Mouse (Mus musculus): Measurements from ENCODE around the gene Mlx. TPM values are rescaled to one million over a fixed set of nuclear protein-coding genes. Genes with fewer than 3 reads are reported as not detected.

Mlx gene
- total and polyA plus RNA-seq, 3 experiments = 45.2 to 116 (median 51.5) TPM

GRCm38 (mm10) chr11:101084246-101084645 lies 2.8 kb upstream of the Mlx start:
- Histone ChIP-seq H3K9ac (ENCODE audit: insufficient read depth, low read depth) (no peak overlapping the region), H3K9me3 (replicated peaks; ENCODE audit: low read length) (no peaks in the 10 kb centered on the region), H3K27me3 (replicated peaks) (peaks cover 3% of the 10 kb centered on the region), H3K27ac (ENCODE audit: insufficient read depth, low read depth) (no peak overlapping the region), H3K4me1 (ENCODE audit: control insufficient read depth in 1 of 2, insufficient read depth in 2 of 2) (peaks cover 26 to 61% of the 10 kb centered on the region in 2 experiments), H3K4me2 (ENCODE audit: insufficient read depth, low read depth, poor library complexity, severe bottlenecking) (no peak overlapping the region), H3K36me3 (replicated peaks in 1 of 2; ENCODE audit: control insufficient read depth in 1 of 2, insufficient read depth in 1 of 2, low read length in 1 of 2) (peaks cover 20 to 42% of the 10 kb centered on the region in 2 experiments), H3K79me2 (replicated peaks; ENCODE audit: control insufficient read depth, extremely low read depth, insufficient read depth, poor library complexity, severe bottlenecking) (peaks cover 22% of the 10 kb centered on the region; the same call in 1 of the 2 replicates), H3K4me3 (replicated peaks in 1 of 3; ENCODE audit: low read depth in 2 of 3, low read length in 2 of 3, poor library complexity in 1 of 3) (no peak overlapping the region)
- dilution Hi-C loops (cut with MboI; ENCODE audit: extremely low pct_ligation_motif_present, extremely low pct_unique_long_range_greater_than_20kb, low sequenced_read_pairs) = no loop called here
- in situ Hi-C loops (cut with MboI; ENCODE audit: low pct_ligation_motif_present, low pct_unique_long_range_greater_than_20kb, low sequenced_read_pairs) = loop anchor here (5.0 to 10.0 kb wide), 2 partner anchors 98 to 221 kb away; partner anchors contain the start of gene Becn1
- no peak for DNase-seq (ENCODE audit: extremely low read depth)
- no peak for TF ChIP-seq ZC3H11A (IDR thresholded peaks at IDR 0.05; ENCODE audit: low read depth, low read length)
- TF ChIP-seq JUND (conservative IDR thresholded peaks at IDR 0.05; ENCODE audit: low read depth, low read length) = no peak

GRCm38 (mm10) chr11:101084811-101085210 lies 2.3 kb upstream of the Mlx start:
- H3K4me1 ChIP-seq (ENCODE audit: control insufficient read depth in 1 of 2, insufficient read depth in 2 of 2) = peaks cover 26 to 63% of the 10 kb centered on the region in 2 experiments
- no peak overlapping the region for H3K9ac ChIP-seq (ENCODE audit: insufficient read depth, low read depth)
- dilution Hi-C loops (cut with MboI; ENCODE audit: extremely low pct_ligation_motif_present, extremely low pct_unique_long_range_greater_than_20kb, low sequenced_read_pairs) (no loop called here), in situ Hi-C loops (cut with MboI; ENCODE audit: low pct_ligation_motif_present, low pct_unique_long_range_greater_than_20kb, low sequenced_read_pairs) (loop anchor here (5.0 to 10.0 kb wide), 2 partner anchors 97 to 220 kb away; partner anchors contain the start of gene Becn1)
- no peak overlapping the region for H3K4me3 ChIP-seq (replicated peaks in 1 of 3; ENCODE audit: low read depth in 2 of 3, low read length in 2 of 3, poor library complexity in 1 of 3)
- no peaks in the 10 kb centered on the region for H3K9me3 ChIP-seq (replicated peaks; ENCODE audit: low read length)
- H3K36me3 ChIP-seq (replicated peaks in 1 of 2; ENCODE audit: control insufficient read depth in 1 of 2, insufficient read depth in 1 of 2, low read length in 1 of 2) = peaks cover 26 to 48% of the 10 kb centered on the region in 2 experiments
- H3K79me2 ChIP-seq (replicated peaks; ENCODE audit: control insufficient read depth, extremely low read depth, insufficient read depth, poor library complexity, severe bottlenecking) = peaks cover 22% of the 10 kb centered on the region; the same call in 1 of the 2 replicates
- H3K4me2 ChIP-seq (ENCODE audit: insufficient read depth, low read depth, poor library complexity, severe bottlenecking) = no peak overlapping the region
- H3K27ac ChIP-seq (ENCODE audit: insufficient read depth, low read depth) = no peak overlapping the region
- TF ChIP-seq MAZ (IDR thresholded peaks at IDR 0.05; ENCODE audit: low read depth, low read length) (no peak), SMC3 (IDR thresholded peaks at IDR 0.05; ENCODE audit: low read depth, low read length) (no peak), ZMIZ1 (IDR thresholded peaks at IDR 0.05; ENCODE audit: low read depth, low read length) (no peak), SIN3A (IDR thresholded peaks at IDR 0.05; ENCODE audit: low read length) (no peak), MYC (IDR thresholded peaks at IDR 0.05; ENCODE audit: low read depth, low read length) (no peak), JUND (conservative IDR thresholded peaks at IDR 0.05; ENCODE audit: low read depth, low read length) (no peak), POLR2A (IDR thresholded peaks at IDR 0.05; ENCODE audit: low read depth, low read length) (no peak), ZNF384 (IDR thresholded peaks at IDR 0.05; ENCODE audit: low read depth, low read length) (no peak), TCF12 (IDR thresholded peaks at IDR 0.05; ENCODE audit: low read depth, low read length) (no peak), USF2 (conservative IDR thresholded peaks at IDR 0.05; ENCODE audit: low read depth, low read length) (no peak), CHD1 (IDR thresholded peaks at IDR 0.05; ENCODE audit: low read depth, low read length) (no peak), HCFC1 (IDR thresholded peaks at IDR 0.05; ENCODE audit: low read depth, low read length) (no peak), MAX (IDR thresholded peaks at IDR 0.05; ENCODE audit: low read length) (no peak), RCOR1 (conservative IDR thresholded peaks at IDR 0.05; ENCODE audit: low read depth, low read length) (no peak), RAD21 (IDR thresholded peaks at IDR 0.05; ENCODE audit: low read depth, low read length) (no peak)
- no peak for DNase-seq (ENCODE audit: extremely low read depth)
- H3K27me3 ChIP-seq (replicated peaks) = peaks cover 3% of the 10 kb centered on the region
